Mouse (Mus musculus): Measurements from ENCODE around the gene Olfr44.

The Olfr44 gene

GRCm38 (mm10) chr9:39493895-39494294 lies at the start of gene Olfr44:
TSS of gene Olfr44 (minus strand) at chr9:39493995.
- no peak for DNase-seq

- no peak for DNase-seq
These were observed 30.0 kb upstream of the Olfr44 start for GRCm38 (mm10) chr9:39523616-39524285.

GRCm38 (mm10) chr9:39518595-39518994 lies 24.8 kb upstream of the Olfr44 start:
- DNase-seq, result no peak

GRCm38 (mm10) chr9:39515531-39515930 lies 21.7 kb upstream of the Olfr44 start, which contains the start of gene Olfr957:
TSS of gene Olfr957 (minus strand) at chr9:39515809.
- DNase-seq, result no peak

DNA sequence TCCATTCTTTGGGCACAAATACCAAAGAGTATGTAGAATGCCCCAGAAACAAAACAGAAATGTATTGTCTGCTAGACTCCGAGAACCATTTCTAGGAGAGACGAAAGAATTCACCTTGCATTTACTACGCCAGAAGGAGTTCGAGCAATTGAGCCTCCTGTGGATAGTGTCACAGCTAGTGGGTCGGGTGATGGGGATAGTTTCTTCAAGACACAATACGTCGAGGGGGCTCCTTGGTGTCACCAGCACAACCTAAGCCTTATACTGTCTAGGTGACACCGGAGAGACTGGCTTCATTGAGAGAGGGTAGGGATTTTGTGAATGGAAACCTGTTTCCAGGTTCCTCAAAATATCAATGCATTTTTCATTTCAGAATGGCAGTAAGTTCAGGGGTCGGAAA lies 15.6 kb upstream of the Olfr44 start:
- no peak for DNase-seq

- peak; percentile 0 to 43 for DNase-seq
These were observed 15.2 kb upstream of the Olfr44 start for GRCm38 (mm10) chr9:39508998-39509397.

DNA sequence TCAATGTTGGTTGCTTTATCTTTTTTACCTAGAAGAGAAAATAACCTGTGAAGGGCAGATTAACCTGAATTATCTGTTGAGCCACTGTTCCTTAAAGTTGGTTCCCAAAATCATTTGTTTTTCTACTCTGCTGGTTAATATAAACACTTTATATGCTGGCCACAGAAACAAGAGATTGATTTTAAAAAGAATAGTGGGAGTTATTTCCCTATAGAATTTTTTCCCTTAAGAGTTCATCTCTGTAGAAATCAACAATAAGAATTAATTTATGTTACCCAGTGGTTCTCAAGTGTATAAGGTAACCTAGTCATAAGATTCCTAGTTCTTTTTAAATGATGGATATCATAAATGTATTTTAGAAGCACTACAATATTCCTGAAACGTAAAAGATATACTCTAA lies 22.0 kb downstream of the Olfr44 start, which contains the start of gene Olfr955:
Gene Olfr955 (minus strand): TSS at position 101 of the 400 bp plus-strand sequence.
- no peak for DNase-seq

DNA sequence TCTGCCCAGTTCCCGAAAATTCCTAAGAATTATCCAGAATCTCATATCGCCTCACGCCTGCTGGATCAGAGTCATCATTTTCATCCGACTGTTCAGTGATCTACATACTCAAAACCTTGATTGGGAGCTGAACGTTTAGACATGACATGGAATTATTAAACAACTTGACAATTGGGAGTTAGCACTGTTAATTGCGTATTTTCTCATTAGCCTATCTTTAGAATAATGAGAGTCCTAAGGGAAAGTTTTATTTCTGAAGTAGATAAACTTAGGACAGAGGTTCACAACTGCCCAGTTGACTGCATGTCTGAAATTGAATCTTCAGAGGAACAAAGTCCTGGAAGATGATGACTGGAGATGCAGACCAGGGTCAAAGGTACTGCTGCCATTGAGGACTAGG lies 37.4 kb downstream of the Olfr44 start, which contains the start of gene Olfr954:
Gene Olfr954 (plus strand): TSS at position 301 of the 400 bp plus-strand sequence.
- no peak for DNase-seq
